Mouse (Mus musculus) neutrophil, adult 59 days (primary cell): ENCODE measurements around the gene Gm8978. TPM values are rescaled to one million over a fixed set of nuclear protein-coding genes. Genes with fewer than 3 reads are reported as not detected.

Experiments
- total RNA-seq, 2 experiments: library from RNA; stranded (reverse); gene quantifications; 1 replicate in 1 of 2; 2 replicates in 1 of 2; pipeline ENCODE4 v1.2.4; 2023

Gene Gm8978
- not detected for total RNA-seq

GRCm38 (mm10) chr19:33625152-33625551 is at the start of gene Gm8978:
Gm8978 (minus strand) TSS chr19:33625252.

Other genes with a start within 250 kb of the Gm8978 start
- 1 to 10 TPM in 1 of 2 experiments, under 1 TPM in 1; 0.93 to 1.2 TPM for gene Rnls, start 233.0 kb downstream of the Gm8978 start, total RNA-seq
- gene Lipo4, start 107.5 kb downstream of the Gm8978 start, total RNA-seq = not detected
- gene Lipo2, start 126.1 kb upstream of the Gm8978 start, total RNA-seq = not detected
- gene Lipo3, start 136.7 kb upstream of the Gm8978 start, total RNA-seq = 1 to 10 TPM; 2.5 to 3.2 TPM
- gene Lipo1, start 162.2 kb upstream of the Gm8978 start, total RNA-seq = not detected